Mouse (Mus musculus) 416B (cell line): ENCODE data around the gene Adamts17.
A peak's percentile ranks its signal among the peaks of the same experiment; 100 is the strongest.

Experiments
- DNase-seq: peaks from one replicate; pipeline ENCODE4 v3.0.0; 2011; ENCODE audit warnings: low read depth

Adamts17 gene

DNA sequence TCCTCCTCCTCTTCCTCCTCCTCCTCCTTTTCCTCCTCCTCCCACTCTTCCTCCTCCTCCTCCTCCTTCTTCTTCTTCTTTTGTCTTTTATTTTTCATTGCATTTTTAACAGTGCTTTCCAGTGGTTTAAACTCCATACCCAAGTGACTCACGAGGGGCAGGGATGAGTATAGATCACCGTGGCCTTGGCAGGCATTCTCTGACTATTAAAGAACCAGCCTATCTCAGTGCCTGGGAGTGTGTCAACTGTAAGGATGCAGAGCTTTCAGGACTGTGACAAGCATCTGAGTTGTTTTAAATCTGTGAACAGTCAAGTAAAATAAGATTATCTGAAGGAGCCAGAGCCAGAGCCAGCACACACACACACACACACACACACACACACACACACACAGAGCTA, 130.7 kb downstream of the Adamts17 start:
- no peak for DNase-seq

DNA sequence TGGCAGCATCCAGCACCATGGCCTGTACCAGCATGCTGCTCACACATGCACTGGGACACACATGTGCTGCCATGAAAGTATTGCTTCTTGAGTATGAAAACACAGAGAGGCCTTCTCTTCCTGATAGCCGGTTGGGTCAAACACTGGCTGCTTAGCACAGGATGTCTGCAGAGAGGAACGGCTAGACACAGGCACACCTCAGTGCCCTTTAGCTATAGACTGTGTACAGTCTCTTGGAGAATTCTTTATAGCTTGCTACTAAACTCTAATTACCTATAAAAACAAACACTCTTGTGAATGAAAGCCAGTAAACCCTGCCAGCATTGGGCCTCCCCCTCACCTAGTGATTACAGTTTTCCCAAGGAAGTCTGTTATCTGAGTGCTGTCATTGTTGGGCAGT, 131.4 kb downstream of the Adamts17 start:
- DNase-seq, result no peak

DNA sequence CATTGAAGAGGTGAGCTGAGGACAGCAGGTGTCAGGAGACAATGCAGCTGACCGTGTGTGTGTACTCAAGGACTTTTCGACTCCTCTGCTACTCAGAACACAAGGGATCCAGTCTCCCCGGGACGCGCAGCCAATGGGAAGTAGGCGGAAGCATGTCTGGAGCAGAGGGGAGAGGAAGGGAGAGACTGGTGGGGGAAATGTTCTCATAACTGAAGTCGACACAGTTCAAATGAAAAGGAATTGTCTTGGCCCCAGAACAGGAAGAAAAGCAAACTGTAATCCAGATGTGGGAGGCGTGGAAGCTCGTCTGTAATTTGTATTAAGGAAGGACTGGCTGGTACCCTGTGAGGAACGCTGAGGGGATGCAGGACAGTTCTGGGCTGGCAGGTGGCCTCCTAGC, 135.3 kb downstream of the Adamts17 start:
- DNase-seq, result no peak

DNA sequence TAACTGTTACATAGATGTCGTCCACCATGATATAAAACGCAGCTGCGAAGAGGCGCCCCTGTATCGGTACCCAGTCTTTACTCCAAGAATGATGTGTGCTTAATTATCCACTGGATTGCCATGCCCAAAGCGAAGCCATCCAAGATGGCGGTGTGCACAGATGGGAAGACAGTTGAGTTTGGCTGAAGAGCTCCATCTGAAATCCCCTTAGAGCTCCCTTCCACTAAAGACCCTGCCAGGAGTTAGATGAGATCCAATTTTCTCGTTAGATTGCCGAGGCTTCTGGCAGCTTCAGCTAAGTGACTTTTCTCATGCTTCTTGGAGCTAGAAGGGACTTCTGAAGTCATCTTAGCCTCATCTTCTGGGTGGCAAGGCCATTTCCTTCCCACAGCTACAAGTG, 136.8 kb downstream of the Adamts17 start:
- no peak for DNase-seq

DNA sequence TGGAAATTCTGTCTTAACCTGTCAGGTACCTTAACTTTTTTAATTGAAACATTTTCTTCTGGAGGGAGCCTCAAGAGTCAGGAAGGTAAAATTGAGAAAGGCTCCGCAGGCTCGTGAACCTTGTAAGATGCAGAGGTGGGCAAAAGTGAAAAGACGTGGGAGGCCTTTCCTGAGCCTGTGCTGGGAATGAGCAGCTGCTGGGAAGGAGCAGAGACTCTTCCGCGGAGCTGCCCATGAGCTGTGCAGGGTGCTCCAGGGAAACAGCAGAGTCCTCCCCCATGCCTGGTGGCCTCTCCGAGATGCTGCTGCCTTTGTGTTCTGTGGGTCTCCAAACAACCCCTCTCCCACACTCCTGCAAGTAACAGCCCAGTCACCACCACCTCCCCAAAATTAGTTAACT, 142.1 kb downstream of the Adamts17 start:
- no peak for DNase-seq

DNA sequence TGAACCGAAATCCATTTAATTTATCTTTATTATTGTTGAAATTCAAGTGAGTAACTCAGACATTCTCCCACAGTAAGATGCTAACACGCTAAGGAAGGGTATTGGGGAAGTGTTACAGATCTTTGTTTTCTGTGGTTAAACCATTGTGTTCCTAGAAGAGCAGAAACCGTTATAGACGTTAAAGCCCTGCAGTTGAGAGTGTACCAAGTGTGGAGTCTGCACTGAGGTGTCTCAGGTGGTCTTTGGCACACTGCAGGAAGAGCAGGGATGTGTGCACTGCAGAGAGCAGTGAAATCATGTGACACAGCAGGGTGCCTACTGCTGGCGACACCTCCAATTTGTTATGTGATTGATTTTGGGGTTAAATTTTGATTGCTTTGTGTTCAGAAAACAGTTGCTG, 142.5 kb downstream of the Adamts17 start:
- peak; percentile 24 for DNase-seq

DNA sequence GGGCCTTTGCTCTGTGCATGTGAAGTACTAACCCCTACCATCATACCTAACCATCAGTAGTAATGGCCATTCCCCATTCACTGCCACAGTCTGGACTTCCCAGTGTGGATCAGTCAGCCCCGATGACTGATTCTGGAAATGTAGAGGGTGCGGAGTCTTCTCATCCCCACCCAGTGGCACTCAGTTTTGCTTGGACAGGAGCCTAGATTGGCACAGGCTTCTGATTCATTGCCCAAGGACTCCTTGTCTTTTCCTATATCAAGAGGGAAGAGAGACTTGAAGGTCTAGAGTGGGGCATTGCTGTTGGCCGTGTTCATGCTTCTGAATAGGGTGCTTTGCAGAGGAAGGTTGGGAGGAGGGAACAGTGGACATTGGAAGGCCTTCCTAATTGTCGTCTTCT, 148.1 kb downstream of the Adamts17 start:
- no peak for DNase-seq

DNA sequence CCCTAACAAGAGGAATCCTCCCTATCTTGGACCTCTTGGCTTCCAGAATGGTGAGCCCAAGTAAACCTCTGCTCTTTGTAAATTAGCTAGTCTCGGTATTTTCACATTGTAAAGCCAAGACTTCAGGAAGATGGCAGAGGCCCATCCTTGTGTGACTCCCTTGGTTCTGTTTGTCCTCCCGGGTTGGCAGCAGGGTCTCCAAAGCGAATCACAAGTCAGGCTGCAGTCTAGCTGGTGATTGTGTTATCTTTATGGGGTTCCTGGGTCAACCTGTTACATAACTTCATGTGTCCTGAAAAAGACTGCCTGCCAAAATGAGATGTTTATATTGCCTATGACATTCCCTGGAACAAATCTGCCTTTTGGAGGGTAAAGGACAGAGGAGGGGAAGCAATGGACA, 148.9 kb downstream of the Adamts17 start:
- no peak for DNase-seq

DNA sequence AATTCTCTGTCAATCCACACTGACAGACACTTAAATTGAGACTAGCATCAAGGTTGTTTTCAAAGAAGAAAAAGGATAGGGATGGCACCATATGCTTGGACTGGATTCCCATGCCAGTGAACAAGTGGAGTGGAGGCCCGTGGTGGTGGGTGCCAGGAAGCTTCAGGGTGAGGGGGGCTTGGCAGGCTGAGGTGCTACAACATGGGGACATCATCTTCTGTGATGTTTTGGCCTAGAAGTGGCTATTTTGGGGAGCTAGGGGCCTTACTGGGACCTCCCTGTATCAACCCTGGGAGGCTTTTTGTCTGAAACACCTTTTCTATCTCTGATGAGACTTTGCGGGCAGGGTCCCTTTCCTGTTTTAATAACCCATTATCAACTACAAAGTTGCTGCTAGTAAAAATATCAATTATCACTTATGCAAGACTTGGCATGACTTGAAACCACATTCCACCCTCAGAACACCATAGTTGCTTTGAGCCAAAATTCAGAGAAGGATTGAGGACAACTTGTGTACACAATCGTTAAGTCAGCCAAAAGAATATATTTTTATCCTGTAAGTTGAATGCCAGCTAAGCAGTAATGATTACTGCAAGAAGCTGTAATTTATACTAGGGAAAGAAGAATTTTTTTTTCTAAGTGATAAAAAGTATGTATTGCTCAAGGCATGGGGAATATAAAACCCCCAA, 150.0 kb downstream of the Adamts17 start:
- DNase-seq, result no peak

DNA sequence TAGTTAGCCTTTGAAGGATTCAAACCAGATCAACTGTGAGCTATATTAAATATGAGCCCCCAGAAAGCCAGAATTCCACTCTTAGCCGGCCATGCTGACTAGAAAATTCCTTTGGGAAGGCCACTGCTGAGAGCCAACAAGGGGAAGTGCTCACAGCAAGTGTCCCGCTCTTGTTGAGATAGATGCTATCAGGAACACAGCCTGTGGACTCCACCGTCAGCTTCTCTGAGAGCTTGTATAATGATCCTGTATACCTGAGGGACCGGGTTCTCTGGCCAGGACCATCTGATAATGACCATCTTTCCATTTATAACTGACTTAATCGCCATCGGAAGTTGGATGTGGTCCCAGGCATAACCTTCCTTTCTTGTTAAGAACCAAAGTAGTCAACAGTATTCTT, 159.3 kb downstream of the Adamts17 start:
- no peak for DNase-seq

DNA sequence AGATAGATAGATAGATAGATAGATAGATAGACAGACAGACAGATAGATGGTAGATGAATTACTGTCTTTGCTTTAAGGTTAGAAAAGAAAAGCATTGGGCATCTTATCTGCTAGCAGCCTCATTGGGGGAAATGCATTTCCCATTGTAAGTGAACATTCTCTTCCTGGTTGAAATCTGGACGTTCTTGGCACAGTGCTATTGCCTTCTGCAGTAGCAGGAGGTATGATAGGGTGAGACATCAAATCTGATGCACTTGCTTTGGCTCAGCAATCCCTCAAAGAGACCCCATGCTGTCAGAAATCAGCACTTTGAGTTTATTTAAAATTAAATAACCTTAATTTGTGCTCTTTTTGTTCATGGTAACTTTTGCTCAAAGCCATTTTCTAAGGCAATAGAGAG, 164.1 kb downstream of the Adamts17 start:
- no peak for DNase-seq

DNA sequence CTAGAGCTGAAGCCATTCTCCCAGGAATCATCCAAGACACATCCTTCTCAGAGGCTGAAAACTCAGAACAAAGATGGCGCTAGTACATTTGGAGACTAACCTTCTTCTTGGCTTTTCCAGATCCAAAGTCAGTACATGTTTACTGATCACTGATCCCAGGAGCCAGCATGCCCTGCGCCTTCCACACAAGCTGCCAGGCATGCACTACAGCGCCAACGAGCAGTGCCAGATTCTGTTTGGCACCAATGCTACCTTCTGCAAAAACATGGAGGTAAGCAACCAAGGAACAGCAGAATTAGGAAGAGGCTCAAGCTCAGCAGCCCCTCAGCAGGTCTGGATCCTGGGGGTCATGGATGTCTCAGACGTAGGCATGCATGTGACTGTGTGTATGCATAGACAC, 164.7 kb downstream of the Adamts17 start:
- DNase-seq, result no peak

DNA sequence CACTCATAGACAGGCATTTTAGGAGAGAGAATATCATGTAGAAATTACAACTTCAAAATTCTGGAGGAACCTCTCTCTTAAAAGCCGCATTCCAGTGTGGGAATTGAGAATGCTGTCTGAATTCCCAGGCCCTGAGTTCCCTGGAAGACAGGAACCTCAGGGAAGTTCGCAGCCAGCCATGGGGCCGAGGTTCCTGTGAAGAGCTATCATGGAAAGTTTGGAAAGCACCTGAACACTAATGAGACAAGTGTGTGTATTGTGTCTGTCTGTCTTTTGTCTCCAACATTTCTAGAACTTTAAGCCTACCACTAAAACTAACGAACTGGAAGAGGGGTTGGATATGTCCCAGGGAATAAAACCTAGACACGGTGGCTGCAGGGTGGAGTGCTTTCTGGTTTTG, 170.3 kb downstream of the Adamts17 start:
- no peak for DNase-seq

DNA sequence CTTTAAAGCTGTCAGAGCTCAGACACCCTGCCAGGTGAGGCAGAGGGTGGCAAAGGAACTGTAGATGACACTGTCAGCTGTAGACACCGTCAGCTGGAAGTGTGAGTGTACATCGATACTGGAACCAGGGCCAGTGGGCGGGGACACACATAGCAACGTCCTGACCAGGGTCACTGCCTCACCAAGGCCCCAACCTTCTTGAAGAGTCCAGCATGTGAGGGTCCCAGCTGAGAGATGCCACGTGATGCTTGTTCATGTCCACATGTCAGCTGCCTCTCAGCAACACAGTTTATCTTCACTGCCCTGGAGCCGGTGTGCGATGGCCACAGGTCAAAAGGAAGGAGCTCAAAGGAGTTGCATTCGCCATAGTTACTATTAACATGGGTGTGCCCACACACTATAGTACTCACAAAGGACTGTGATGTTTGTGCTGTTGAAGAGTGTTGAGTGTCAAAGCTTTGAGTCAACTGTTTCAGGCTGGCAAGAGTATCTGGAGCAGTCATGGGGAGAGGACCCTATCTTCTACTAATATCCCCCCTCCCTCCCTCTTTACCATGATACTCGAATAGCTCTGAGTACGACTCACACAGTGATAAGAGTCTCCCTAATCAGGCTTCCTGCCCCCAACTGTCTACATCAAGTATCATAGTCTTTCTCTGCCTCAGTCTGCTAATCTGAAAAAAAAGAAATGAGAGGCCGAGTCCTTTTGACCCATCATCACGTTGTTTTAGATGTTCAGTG, 172.6 kb downstream of the Adamts17 start:
- no peak for DNase-seq

DNA sequence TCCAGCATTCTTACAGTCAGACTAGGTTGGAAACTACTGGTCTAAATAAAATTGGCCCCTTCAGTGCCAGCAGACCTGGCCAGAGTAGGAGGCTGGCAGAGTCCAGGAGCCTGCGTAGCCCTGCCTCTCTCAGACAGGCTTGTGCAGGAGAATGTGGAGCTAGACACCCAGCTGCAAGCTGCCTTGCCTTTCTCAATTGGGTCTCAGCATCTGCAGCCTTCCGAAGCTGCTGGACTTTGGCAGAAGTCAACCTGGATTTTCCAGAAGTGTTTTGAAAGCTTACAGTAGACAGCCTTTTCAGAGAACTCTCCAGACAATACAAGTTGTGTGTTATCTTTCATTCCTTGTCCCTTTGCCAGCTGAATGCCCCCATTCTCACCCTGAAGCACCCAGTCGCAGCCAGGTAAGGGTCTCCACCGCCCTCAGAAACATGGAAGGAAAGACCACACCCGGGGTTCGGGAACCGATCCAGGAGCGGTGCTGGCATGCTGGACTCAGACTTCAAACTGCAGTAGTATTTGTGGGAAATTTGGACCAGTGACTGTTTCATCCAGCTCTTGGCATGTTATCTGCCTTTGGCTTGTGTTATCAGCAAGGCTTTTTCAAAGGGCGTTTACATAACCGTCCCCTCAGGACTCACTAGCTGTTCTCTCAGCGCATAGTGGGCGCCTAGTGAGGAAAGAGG, 173.8 kb downstream of the Adamts17 start:
- no peak for DNase-seq

DNA sequence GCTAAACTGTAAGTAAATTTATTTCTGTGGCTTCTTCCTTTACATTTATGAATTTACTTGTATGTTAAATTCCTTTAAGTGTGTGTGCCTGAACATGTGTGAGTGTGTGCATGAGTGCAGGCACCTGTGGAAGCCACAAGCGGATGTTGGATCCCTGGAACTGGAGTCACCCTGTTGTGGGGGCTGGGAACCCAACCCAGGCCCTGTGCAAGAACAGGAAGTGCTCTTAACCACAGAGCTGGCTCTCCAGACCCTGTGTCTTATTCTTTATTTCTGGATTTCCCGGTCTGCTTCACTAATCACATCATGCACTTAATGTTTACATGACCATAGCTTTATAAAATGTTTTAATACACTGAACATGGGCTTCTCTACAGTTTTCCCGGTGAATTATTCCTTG, 180.4 kb downstream of the Adamts17 start:
- no peak for DNase-seq

DNA sequence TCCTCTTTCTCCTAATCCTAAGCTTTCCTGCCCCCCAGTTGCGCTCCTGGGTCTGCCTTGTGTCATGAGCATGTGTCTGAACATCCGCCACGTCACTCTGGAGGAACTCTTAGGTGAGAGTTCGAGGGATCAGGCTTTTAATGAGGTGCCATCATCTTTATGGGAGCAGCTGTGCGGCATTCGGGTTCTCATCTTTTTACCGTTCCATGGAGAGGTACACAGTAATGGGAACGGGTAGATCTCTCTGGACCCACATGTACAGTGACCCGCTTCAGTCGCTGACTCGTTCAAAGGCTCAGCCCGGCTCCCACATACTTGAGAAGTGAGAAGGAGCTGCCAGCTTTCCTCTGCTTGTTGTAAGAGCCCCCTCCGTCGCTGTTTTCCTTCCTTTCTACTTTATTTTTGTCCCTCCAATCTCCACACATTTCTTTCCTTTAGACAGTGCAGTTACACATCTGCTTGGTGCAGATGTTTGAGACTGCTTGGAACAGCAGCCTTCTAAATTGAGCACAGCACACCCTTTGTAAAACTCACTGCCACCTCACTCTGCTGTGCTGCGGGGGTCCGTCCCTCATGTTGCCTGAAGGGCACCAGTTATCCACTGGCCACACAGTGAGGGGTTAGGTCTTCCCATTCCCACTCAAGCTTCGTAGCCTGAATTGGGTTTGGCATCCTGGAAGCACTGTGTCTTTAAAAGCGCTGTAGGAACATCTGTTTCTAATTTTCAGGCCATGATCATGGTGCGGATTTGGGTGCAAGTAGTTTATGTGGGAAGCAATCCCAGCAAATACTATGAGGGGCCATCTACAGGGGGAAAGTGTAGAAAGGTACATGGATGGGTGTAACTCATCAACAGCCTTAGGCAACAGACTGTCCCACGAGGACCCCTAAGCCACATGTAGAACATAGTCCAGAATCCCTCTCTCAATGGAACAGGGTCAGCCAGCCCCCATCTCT, 186.9 kb downstream of the Adamts17 start:
- DNase-seq, result no peak

DNA sequence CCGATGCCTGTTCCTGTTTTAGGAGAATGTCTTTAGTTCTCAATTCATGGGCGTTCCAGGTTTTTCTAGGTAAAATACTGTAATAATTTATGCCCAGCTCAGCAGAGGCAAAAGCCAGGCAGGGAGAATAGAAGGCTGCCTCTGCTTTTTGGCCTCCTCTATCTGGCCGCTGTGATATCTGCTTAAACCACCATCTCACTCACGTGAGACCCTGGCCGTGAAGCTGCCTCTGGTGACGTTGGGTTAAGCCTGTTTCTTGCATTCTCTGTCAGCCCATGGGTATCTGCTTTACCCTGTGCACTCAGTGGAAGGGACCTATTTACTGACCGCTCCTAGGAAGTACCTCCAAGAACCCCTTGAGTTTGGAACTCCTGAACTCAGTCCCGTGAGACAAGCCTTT, 187.7 kb downstream of the Adamts17 start:
- DNase-seq, result no peak

DNA sequence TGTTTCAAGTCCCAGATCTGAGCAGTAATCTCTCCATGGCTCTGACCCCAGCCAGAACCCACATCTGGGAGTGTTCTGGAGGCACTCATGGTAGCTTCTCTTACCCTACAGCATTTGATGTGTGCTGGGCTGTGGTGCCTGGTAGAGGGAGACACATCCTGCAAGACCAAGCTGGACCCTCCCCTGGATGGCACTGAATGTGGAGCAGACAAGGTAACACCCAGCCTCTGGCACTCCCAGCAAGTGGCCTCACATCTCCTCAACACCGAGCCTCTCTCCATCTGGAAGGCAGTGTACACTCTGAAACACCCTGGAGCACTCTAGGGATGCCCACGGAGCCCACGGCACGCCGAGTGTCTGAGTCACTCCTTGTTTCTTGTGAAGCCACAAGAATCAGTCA, 188.2 kb downstream of the Adamts17 start:
- DNase-seq, result no peak

DNA sequence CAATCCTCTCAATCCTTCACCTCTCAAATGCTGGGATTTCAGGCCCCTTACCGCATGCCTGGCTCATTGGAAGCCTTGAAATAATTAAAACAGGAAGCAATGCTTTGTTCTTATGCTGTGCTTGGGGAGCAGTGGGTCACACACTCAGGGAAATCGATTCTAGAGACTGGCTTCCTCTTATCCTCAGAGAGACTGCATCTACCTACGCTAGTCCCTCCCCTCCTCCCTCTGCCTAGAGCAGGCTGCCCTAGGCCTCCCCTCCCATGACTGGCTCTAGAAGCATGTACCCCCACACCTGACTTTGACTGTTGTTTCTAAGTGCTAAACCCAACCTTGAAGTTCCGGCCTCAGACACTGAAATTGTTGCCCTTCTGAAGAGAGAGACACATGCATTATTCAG, 189.4 kb downstream of the Adamts17 start:
- DNase-seq, result no peak

DNA sequence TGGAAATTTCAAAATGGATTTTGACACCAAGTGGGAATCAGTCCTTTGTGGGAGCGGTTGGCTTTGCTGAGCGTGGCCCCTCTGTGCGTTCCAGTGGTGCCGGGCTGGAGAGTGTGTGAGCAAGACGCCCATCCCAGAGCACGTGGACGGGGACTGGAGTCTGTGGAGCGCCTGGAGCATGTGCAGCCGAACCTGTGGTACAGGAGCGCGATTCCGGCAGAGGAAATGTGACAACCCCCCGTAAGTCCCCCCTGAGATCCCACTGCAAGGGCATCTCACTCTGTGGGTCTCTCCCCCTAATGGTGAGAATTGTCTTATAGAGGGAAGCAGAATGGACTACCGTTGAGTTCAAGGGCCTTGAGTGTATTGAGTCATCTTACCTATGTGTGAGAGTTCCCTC, 189.9 kb downstream of the Adamts17 start:
- no peak for DNase-seq

DNA sequence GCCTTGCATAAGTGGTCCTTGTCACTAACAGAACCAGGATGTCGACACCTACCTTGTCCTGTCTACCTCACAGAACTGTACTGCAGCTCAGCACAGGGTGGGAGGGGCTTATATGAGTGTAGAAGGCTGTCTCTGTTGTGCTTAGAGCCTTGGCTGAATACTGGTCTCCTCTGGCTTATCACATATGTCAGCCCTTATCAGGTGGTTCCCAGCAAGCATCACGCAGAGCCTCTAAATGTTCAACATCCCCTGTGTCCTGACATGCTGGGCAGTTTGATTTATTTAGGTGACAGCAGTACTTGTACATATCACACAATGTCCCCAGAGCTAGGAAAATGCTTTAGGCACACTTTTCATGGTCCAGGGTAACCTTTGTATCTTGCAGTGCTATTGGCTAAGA, 191.7 kb downstream of the Adamts17 start:
- no peak for DNase-seq
